Mouse (Mus musculus) CD4-positive helper T cell, adult 2 months (primary cell): ENCODE data around the gene Snx11.
A peak's percentile ranks its signal among the peaks of the same experiment; 100 is the strongest.
"Not testable (repeated sequence)": the region's sequence is repeated elsewhere in the genome, so short reads cannot be mapped to it uniquely, and the experiment has no call there.

Source experiments
- DNase-seq: peaks from one replicate; pipeline ENCODE4 v3.0.0-alpha.2; 2012; ENCODE audit warnings: low read depth, missing footprints, low spot score

Snx11 gene

GRCm38 (mm10) chr11:96796081-96796480 is 18.7 kb upstream of the Snx11 start:
- no peak for DNase-seq

GRCm38 (mm10) chr11:96795491-96795890 is 18.1 kb upstream of the Snx11 start:
- DNase-seq, result no peak

DNA sequence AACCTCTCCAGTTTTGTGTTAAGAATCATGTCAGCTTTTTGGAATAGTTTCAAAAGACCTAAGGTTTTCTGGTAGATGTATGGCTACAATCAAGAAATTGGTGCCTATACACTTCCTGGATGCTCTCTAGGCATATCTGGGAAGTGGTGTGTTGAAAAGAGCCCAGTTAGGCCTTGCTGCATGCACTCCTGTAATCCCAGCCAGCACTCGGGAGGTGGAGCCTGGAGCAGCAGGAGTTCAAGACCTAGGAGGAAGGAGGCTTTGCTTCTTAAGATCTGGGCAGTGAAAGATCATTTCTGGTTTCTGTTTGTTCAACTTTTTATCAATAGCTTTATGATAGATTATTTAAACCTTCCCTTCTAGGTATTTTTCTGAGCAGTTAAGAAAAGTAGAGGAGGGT is 13.3 kb upstream of the Snx11 start:
- no peak for DNase-seq

DNA sequence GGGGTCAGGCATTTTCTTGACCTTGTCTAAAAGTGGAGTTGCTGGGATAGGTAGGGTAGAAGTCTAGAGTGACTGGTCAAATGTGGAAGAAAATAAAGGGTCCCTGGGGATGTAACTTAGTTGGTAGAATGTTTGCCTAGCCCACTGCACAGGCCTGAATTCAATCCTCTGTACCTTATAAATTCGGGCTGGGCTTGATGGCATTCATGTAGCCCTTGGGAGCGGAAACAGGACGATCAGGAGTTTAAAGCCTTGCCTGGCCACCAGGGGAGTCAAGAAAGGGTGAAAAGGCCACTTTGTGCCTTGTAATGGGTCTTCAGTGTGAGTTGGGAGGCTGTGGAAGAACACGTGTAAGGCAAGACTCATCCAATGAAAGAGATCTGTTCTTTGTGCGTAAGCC is 12.6 kb upstream of the Snx11 start:
- peak; percentile 22 for DNase-seq

DNA sequence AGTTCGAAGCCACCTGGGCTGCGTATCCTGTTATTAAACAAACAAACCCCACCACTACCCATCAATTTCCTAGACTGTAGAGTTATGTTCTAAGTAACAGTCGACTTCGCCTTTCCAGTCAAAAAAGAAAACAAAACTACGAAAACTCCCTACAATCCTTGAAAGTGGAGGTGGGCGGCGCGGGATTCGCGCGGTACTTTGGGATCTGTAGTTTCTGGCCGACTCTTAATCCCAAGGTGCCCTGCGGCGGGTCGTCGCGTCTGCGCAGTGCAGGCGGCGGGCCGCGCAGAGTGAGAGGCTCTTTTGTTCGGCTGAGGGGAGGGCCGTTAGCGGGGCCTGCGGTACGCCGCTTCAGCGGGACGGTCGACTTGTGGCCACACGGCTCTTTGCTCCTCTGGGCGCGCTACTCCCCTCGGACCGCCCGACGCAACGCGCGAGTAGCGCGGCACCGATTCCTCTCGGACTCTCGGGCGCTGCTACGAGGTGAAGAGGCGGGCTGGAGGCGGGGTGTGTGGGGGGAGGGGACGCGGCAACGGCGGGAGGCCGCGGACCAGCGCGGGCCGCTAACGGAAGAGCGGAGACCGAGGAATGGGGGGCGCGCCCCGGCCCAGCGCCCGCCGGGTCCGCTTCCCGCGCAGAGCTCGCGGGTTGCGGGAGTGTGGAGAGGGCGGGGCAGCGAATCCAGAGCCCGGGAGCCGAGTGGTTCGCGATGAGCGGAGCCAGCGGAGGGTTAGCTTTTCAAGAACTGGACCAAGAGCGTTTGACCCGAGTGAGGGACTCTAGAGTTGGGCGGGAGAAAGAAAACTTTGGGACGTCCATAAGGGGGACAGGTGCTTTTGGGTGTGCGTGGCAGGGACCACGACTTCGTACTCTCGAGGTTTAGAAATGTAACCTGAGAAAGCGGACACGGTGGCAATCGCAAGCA is 11.8 kb upstream of the Snx11 start, which contains the start of gene Cbx1:
Gene Cbx1, plus strand, starts transcription at position 257 of the 925 bp plus-strand sequence.
- DNase-seq, result peak; percentile 93

- DNase-seq, result no peak
Observed at GRCm38 (mm10) chr11:96786731-96787450, 9.5 kb upstream of the Snx11 start.

DNA sequence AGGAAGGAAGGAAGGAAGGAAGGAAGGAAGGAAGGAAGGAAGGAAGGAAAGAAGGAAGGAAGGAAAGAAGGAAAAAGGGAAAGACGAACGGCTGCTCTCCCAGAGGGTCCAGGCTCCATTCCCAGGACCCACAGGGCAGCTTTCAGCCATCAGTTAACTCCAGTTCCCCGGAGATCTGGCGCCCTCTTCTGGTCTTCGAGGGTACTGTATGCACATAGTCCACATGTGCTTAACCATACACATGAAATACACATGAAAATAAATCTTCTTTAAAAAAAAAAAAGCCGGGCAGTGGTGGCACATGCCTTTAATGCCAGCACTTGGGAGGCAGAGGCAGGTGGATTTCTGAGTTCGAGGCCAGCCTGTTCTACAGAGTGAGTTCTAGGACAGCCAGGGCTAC is 7.5 kb upstream of the Snx11 start:
- peak; percentile 64 for DNase-seq

- DNase-seq, result no peak
Observed at GRCm38 (mm10) chr11:96781425-96781824, 4.1 kb upstream of the Snx11 start.

DNA sequence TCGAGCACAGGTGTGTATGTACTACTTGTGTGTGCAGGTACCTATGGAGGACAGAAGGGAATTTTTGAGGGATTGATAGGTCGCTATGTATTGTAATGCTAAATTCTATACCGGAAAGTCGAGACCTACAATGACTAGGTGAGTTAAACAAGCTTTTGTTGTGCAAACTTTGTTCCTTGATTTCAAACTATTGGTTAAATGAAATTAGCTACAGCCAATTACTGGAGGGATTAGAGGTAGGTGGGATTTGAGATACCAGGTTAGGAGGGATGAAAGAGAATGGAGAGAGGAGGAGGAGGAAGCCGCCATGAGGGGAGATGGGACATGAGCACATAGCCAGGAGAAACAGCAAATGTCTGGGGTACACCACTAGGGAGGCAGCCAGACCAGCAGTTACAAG is 2.9 kb upstream of the Snx11 start:
- DNase-seq, result no peak

GRCm38 (mm10) chr11:96778061-96778627 is 785 bp upstream of the Snx11 start:
- not testable (repeated sequence) for DNase-seq

- DNase-seq, result peak; percentile 27
Observed at GRCm38 (mm10) chr11:96776068-96776467, 1.3 kb downstream of the Snx11 start.

DNA sequence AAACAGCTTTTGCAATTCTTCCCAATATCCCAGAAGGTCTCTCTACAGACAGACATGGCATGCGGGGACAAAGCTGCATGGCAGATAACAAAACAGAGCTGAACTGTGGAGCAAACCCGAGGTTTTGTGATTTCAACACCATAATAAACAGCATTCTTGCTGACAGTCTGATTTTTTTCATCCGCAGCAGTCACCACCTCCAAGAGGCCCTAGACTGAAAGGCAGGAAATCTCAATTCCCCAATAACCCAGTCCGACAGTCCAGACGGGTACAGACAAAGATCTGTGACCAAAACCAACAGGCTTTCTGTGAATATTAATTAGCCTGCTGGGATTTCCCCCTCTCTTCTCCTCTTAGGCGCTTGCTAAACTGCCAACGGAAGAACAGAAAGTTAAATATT is 1.7 kb downstream of the Snx11 start:
- DNase-seq, result peak; percentile 28

GRCm38 (mm10) chr11:96775063-96775462 is 2.3 kb downstream of the Snx11 start:
- no peak for DNase-seq

- peak; percentile 45 for DNase-seq
Observed at GRCm38 (mm10) chr11:96774536-96774935, 2.8 kb downstream of the Snx11 start.

GRCm38 (mm10) chr11:96772413-96772812 is 4.9 kb downstream of the Snx11 start:
- no peak for DNase-seq

DNA sequence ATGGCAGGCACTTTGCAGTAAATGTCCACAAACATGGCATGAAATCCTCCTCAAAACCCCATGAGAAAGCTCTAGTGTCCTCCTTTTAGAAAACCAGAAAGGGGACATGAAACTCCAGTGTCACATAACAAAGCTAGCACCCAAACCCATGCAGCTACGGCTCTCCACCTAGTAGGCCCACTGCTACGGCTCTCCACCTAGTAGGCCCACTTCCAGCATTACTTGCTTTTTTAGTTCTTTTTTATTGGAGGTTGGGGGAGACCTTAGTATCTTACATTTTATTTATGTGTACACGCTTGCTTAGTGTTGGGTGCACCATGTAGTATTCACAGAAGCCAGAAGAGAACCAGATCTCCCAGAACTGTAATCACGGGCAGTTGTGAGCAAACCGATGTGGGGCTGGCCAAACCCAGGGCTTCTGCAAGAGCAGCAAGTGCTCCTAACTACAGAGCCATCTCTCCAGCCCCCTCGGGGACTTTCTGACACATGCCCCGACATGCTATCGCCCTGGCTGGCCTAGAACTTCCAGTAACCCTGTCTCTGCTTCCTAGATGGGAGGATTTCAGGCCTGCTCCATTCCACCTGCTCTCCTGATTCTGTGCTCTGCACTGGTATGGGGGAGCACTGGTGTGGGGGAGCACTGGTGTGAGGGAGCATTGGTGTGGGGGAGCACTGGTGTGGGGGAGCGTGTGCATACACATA is 5.9 kb downstream of the Snx11 start:
- DNase-seq, result no peak

DNA sequence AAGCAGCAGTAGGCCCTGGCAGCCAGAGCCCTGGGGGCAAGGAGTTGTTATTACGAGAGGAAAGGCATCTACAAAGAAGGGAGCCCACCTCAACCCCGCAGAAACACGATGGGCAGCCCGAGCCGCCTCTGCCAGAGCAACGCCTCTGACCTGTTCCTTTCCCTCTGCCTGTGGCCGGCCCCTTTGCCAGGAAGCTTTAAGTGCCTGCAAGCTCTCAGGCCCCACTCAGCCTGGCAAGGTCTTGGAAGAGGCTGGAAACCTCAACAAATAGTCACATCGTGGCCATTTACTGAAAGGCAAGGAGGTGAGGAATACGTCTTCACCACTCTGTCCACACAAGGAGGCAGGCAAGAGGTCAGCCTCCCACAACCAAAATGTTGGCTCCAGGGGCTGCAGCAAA is 9.1 kb downstream of the Snx11 start:
- no peak for DNase-seq

DNA sequence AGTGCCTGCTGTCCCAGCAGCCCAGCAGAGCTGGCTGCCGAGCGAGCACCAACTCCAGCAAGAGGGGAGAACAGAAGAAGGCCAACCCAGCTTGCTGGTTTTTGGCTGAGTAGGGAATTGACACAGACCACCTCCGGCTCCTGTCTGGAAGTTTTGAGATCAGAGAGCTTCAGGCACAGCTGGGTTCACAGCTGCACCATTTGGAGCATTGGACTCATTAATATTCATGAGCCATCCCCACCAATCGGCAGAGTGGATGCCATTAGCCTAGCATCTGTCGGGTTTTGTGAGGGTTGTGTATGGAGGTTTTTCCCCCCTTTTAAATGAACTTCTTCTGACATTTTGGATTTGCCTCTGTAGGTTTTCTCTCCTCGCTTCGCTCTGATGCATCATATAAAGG is 10.3 kb downstream of the Snx11 start:
- no peak for DNase-seq

DNA sequence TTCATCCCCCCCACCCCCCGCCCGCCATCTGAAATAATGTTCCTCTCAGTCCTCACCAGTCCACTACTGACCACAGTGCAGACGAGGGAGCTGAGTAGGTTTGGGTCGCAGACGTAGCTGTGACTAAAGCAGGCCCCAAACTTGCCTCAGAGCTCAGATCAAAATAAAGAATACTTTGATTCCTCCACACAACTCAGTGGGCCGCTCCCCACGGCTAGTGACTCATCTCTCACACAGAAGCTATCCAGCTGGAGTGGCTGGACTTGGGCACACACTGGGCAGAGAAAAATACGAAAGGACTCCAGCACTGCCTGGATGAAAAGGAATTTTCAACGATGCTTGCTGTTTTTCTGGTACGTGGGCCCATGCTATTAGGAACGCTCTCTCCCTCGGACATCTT is 10.8 kb downstream of the Snx11 start:
- DNase-seq, result no peak

GRCm38 (mm10) chr11:96765645-96766044 is 11.7 kb downstream of the Snx11 start:
- DNase-seq, result no peak

GRCm38 (mm10) chr11:96764511-96765350 is 12.6 kb downstream of the Snx11 start:
- no peak for DNase-seq
